Mouse (Mus musculus) thymus, adult 18-20 months (tissue): ENCODE measurements around the gene Celsr2.

Source experiments
- DNase-seq, 2 experiments: peaks; one replicate each; pipeline ENCODE4 v3.0.0; 2022; ENCODE audit warnings: mixed read lengths in 2 of 2

Gene Celsr2

GRCm38 (mm10) chr3:108414857-108415830, at the start of gene Celsr2:
Gene Celsr2 (minus strand): TSS chr3:108415552.
- no peak for DNase-seq

- peak; percentile 22 to 50 for DNase-seq
Measured at GRCm38 (mm10) chr3:108458866-108459265, 43.5 kb upstream of the Celsr2 start.

GRCm38 (mm10) chr3:108458380-108458779, 43.0 kb upstream of the Celsr2 start:
- peak in 1 of 2 experiments; percentile 5 for DNase-seq

GRCm38 (mm10) chr3:108454172-108454571, 38.8 kb upstream of the Celsr2 start:
- DNase-seq: no peak

- DNase-seq: no peak
Measured at GRCm38 (mm10) chr3:108451969-108452368, 36.6 kb upstream of the Celsr2 start.

- no peak for DNase-seq
Measured at GRCm38 (mm10) chr3:108445366-108445705, 30.0 kb upstream of the Celsr2 start.

- DNase-seq: peak; percentile 73 to 76
Measured at GRCm38 (mm10) chr3:108444698-108445365, 29.5 kb upstream of the Celsr2 start, which contains the start of gene Sars. Gene Sars (minus strand): TSS chr3:108445209.

GRCm38 (mm10) chr3:108444029-108444428, 28.7 kb upstream of the Celsr2 start:
- peak in 1 of 2 experiments; percentile 18 for DNase-seq

- no peak for DNase-seq
Measured at GRCm38 (mm10) chr3:108436380-108436714, 21.0 kb upstream of the Celsr2 start.

GRCm38 (mm10) chr3:108435701-108436379, 20.5 kb upstream of the Celsr2 start:
- DNase-seq: no peak

GRCm38 (mm10) chr3:108433881-108434495, 18.6 kb upstream of the Celsr2 start:
- DNase-seq: no peak

GRCm38 (mm10) chr3:108433188-108433880, 18.0 kb upstream of the Celsr2 start:
- DNase-seq: no peak

GRCm38 (mm10) chr3:108432542-108433187, 17.3 kb upstream of the Celsr2 start:
- no peak for DNase-seq

GRCm38 (mm10) chr3:108425624-108426018, 10.3 kb upstream of the Celsr2 start:
- DNase-seq: no peak

GRCm38 (mm10) chr3:108424944-108425623, 9.7 kb upstream of the Celsr2 start:
- no peak for DNase-seq

GRCm38 (mm10) chr3:108423844-108424801, 8.8 kb upstream of the Celsr2 start:
- peak in 1 of 2 experiments; percentile 46 for DNase-seq

- DNase-seq: no peak
Measured at GRCm38 (mm10) chr3:108423006-108423405, 7.7 kb upstream of the Celsr2 start.

GRCm38 (mm10) chr3:108415831-108416223, 475 bp upstream of the Celsr2 start:
- DNase-seq: peak; percentile 64

GRCm38 (mm10) chr3:108413634-108414360, 1.6 kb downstream of the Celsr2 start:
- DNase-seq: no peak
